Mouse (Mus musculus) hindlimb bud, embryonic 11.5 days (tissue): ENCODE results near the gene Ppp1r27.
"Not testable (repeated sequence)": the region's sequence is repeated elsewhere in the genome, so short reads cannot be mapped to it uniquely, and the experiment has no call there.

Source experiments
- DNase-seq: peaks from one replicate; pipeline ENCODE4 v3.0.0-alpha.2; 2012; ENCODE audit warnings: low read depth, low spot score; ENCODE audit errors: extremely low spot score

Gene Ppp1r27

DNA sequence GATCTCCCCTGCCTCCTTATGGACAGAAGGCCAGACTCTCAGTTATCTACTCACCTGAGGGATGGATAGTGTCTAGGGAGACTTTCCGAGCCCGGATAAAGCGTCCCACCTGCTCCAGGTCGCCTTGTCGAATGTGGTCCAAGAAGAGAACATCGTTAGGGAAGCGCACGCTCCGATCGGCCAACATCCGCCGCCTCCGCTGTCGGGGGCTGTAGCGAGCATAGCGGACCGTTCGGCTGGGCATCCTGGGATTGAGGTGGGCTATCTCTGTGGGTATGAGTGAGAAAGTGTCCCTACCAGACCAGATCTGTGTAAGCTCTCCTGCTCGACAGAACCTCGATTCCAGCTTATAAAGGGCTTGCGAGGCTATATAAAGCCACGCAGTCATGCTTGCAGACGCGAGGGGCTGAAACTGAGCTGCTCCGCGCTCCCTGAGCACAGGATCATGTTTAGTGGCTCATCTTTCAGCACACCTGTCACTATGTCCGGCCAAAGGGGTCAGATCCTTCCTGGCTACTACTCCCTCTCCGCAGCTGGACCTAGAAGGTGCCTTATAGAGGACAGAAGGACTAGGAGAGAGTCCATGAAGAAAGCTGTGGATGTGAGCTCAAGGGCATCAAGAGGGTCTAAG lies at the start of gene Ppp1r27:
Gene Ppp1r27, minus strand, starts transcription at position 323 of the 631 bp plus-strand sequence.
- no peak for DNase-seq

DNA sequence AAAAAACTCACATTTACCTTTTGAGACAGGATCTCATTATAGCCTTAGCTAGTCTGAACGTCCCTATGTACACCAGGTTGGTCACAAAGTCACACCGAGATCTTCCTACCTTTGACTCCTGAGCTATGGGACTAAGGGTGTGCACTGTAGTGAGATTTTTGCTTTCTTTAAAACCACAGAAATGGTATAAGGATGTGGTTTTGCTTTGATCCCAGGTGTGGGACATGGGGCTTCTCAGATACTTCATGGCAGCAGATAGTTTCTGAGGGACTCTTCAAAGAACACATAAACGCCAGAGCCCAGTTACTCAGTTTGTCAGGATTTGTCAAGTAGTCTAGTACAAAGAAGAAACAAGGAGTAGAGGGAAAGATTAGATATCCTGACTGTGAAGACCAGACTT lies 49.8 kb upstream of the Ppp1r27 start:
- no peak for DNase-seq

DNA sequence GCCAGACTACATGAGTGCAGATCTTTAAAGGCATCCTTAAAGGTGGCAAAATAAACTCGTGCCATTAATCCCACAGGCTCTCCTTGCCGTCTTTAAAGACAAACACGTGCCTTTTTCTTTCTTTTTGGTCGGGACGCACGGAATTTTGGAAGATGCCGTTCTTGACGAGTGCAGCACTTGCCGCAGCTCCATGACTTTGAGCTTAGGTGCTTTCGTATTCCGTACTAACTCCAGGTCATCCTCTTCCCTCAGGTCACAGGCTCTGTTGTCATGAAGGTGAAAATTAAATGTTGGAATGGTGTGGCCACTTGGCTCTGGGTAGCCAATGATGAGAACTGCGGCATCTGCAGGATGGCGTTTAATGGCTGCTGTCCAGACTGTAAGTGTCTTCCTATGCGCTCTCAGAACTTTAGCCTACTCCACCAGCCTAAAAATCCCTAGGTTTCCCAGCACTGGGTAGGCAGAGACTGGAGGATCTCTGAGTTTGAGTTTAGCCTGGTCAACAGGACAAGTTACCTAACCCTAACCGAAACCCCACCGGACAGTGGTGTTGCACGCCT lies 48.1 kb upstream of the Ppp1r27 start:
- DNase-seq: no peak

DNA sequence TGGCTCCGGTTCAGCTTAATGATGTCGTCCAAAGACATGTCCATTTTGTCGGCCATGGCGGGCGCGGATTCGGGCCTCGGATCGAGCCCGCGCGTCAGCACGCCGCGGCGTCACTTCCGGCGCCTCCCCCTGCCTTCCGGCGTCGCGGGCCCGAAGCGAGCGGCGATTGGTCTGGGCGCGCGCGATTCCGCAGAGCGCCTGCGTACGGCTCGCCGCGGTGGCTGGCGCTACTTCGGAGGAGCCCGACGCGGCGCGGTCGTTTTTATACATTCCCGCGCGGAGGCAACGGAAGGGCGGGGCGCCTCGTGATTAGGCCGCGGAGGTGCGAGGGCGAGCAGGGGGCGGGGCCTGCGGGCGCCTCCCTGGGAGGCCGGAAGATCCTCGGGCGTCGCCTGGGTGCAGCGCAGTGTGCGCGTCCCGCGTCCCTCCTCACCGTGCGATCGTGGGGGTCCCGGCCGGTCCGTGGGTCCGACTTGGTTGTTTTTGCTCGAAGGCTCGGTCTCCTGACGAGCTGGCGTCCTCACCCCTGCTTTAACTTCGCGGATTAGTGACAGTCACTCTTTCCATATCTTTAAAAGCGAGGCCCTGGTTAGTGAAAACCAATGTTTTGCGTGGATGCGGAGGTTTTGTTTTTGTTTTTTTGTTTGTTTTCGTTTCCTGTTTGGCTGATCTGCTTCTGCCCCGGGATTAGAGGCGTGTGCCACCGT lies 47.5 kb upstream of the Ppp1r27 start, which contains the start of the genes Alyref and Anapc11:
Gene Alyref, minus strand, starts transcription at position 83 of the 707 bp plus-strand sequence.
Gene Anapc11, plus strand, starts transcription at position 139 of the 707 bp plus-strand sequence.
- DNase-seq: peak; percentile 70

DNA sequence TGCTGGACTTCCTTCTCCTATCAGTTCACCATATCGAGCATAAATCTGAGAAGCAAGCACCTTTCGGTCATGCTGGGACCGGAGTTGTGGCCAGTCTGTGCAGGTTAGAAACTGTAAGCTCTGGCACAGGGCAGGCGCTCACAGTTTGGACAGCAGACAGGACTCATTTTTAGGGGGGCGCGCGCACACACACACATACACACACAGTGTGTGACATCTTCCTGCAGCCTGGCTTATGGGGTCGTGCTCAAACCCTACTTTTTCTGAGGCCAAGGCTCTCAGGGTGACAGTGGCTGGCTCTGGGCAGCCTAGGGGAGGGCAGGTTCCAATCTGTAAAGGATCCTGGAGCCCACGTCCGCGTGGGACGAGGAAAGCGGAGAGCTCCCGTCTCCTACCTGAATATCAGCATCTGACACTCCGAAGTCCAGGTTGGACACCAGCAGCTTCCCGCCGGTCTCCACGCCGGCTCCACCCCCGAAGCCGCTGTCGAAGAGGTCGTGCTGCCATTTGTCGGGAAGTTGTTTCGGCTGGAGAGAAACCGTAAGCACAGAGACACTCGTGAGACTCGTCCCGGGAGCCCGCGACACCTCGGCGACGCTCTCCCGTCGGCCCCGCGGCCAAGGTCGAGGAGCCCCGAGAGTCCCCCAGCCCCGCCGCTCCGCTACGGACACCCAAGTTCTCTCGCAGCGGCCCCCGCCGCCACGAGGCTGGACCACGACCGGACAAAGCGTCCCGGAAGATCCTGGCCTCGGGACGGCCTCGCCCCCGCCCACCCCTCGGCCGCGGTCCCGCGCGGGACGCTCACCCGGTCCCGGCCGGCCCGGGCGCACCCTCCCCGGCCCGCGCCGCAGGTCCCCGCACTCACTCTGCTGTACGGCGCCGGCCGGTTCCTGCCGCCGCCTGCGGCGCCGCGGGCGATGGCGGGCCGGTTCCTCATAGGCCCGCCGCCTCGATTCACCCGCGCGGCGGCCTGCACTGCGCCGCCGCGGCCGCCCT lies 46.6 kb upstream of the Ppp1r27 start:
- DNase-seq: no peak

DNA sequence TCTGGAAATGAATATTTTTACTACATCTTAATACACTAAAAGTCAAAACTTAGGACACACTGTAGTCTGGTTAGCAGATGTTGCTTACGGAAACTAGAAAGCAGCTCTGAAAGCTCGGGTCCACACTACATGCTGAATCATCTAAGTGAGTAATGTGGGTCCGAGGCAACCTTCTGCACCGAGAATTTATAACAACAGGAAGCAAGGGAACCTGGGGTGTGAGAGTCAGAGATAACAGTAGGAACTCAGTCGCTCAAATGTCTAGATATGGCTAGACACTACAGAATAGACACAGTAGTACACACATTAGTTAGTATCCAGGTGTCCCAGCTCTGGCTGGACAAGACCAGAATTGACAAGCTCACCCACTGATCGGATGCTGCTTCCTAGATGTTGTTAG lies 37.6 kb upstream of the Ppp1r27 start:
- DNase-seq: no peak

DNA sequence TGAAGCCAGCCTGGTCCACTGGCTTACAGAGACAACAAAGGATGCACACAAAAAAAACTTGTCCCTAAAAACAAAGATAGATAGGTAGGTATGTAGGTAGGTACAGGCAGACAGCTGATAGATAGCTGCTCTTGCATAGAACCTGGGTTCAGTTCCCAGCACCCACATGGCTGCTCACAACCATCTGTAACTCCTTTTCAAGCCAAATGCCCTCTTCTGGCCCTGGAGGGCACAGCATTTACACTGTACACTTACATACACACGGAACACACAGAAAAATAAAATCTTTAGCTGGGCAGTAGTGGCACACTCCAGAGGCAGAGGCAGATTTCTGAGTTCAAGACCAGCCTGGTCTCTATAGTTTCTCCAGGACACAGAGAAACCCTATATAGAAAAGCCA lies 33.0 kb upstream of the Ppp1r27 start:
- no peak for DNase-seq

DNA sequence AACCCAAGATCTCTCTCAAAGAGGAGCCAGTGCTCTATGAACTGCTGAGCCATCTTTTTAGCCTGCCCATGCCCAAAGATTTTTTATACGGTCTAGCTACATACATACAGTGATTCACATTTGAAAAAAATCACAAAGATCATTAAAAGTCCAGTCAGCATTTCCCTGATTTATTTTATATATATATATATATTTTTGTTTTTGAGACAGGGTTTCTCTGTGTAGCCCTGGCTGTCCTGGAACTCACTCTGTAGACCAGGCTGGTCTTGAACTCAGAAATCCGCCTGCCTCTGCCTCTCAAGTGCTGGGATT lies 32.0 kb upstream of the Ppp1r27 start:
- DNase-seq: not testable (repeated sequence)

DNA sequence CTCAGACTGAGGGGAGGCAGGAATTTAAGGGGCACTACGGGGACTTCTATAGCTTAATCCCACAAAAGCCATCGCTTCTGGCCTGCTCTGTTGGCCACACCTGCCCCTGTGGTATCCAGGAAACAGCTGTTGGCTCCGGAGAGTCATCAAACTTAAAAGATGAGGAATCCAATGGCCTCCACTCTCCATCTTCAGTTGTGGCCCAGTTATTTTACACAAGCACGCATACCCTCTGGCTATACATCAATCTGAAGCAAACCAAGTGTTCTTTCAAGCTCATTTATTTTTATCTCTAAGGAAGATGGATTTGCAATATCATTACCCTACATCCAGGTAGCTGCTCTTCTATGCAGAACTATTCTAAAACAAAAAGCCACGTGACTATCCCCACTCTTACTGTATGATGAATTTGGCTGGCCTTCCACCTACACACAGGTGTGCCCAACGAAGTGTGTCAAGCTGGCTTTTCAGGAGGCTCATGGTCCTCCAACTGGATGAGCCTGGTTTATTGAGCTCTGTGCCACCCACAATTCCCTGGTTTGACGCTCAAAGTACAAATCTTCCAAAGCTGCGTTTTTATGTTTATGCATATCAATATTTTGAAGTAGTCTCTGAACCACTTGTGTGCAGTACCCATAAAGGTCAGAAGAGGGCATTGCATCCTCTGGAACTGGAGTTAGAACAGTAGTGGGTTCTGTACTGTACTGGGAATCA lies 31.5 kb upstream of the Ppp1r27 start:
- DNase-seq: no peak

DNA sequence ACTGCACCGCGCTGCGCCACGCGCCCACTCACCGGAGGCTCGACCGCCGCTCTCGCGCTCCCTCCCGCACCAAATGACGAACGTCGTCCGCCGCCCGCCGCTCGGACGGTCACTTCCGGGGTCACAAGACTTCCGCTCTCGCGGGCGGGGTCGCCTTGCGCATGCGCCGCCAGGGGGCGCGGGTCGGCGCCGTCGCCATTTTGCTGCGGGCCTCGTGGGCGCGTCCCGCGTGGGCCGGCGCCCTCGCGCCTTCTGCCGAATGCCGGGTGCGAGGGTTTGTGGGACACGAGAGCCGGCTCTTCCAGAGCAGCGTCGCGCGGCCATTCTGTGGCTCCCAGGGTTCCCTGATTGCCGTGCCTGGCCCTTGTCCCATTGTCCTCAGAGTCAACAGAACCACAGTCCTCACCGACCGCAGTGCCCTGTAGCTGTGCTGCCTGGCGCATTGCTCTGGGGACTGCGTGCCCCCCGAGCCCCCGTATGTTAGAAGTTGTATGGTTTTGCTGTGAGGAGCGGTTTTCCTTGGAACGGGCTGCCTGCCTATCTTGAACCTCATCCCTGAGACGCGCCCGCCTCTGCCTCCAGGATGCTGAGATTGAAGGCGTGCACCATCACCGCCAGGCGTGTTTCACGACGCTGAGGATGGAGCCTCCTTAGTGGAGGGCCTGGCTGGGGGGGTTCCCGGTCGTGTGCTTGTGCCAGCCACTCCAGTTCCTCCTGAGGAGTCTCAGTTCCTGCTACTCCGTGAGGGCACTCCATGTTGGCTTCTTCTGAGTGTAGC lies 30.7 kb upstream of the Ppp1r27 start, which contains the start of gene Arhgdia:
Gene Arhgdia, minus strand, starts transcription at position 135 of the 778 bp plus-strand sequence.
- DNase-seq: no peak

DNA sequence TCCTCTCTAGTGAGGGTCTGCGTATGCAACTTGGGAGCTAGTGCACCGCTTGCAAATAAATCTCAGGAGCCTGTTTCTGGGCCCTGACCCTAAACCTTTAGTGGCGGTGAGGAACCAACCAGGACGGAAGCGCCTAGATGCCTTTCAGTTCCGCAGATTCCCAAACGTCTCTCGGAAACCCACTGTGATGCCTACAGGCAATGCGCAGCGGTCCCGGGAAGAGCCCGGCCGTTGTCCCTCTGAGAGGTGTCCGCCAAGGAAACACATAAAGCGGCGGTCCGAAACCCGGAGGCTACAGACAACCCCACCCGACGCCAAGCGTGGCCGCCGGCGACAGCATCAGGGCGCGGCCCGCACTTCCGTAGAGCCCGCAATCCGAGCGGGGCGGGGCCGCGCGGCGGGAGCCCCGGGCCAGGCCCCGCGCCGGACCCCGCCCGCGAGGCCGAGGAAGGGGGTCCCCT lies 30.0 kb upstream of the Ppp1r27 start:
- DNase-seq: no peak

DNA sequence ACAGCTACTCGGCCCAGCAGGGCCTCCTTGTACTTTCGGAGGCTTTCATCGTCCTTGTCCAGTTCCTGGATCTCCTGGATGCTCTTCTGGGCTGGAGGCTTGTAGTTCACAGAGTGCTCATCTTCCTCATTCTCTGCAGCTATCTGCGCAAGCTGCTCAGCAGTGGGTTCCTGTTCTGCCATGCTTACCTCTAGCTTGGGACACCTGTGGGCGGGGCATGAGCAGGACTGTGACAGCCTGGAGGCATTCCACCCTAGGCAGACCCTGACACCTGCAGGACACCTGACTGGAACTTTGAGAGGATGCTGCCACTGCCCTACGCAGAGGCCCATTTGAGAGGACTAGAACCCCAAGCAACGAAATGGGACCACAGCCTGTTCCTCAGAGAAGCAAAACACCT lies 29.3 kb upstream of the Ppp1r27 start:
- no peak for DNase-seq

DNA sequence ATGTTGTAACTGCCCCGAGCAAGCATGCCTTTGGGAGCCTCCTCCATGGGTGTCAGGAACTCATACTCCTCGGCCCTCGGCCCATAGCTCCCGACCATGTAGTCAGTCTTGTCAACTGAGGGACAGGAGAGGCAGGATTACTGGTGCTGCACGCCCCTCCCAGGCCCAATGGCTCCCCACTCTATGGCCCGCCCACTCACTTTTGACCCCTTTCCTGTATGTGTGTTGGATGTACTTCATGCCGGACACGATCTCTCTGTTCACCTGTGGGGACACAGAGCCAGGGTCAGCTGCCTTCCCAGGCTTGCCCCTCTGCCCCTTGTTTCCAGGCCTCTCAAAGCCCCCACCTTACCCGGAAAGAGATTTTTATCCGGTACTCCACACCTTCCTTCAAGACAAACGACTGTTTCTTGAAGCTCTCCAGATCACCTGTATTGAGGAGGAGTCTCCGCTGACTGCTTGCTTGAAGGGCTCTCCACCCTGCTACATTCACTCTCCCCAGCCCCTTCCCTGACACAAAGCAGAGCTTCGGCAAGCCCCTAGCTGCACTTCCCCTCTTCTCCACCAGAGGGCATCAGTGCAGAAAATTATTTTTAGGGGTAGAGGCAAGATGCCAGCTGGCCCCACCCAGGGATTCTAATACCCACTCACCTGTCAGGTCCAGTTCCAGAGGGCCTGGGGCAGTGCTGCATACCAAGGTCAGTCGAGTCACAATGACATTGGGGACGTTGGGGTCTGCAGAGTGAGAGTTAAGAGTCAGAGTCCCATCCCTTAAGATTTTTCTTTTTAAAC lies 28.6 kb upstream of the Ppp1r27 start:
- peak; percentile 87 for DNase-seq

DNA sequence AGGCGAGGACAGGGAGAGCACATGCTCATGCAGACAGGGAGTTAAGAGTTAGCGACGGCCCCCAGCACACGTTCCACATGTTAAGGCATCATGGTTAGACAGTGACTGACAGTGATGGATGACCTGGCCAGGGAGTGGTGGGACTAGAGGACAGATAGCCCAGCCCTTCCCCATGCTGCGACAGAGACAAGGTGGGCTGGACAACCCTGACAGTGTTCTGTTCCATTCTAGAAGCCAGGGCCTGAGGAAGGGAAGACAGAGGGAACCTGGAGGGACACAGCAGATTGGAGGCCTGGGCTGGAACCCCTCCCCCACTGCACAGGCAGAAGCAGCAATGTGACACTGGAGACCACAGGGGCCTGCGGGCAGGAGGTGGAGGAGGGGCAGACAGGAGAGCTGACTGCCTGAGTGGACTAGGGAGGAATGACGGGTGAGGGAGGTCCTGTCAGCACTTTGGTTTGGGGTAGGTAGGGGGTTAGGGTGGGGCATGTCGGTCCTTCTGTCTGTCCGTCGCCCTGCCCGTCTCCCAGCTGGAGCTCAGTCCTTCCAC lies 27.8 kb upstream of the Ppp1r27 start:
- no peak for DNase-seq

DNA sequence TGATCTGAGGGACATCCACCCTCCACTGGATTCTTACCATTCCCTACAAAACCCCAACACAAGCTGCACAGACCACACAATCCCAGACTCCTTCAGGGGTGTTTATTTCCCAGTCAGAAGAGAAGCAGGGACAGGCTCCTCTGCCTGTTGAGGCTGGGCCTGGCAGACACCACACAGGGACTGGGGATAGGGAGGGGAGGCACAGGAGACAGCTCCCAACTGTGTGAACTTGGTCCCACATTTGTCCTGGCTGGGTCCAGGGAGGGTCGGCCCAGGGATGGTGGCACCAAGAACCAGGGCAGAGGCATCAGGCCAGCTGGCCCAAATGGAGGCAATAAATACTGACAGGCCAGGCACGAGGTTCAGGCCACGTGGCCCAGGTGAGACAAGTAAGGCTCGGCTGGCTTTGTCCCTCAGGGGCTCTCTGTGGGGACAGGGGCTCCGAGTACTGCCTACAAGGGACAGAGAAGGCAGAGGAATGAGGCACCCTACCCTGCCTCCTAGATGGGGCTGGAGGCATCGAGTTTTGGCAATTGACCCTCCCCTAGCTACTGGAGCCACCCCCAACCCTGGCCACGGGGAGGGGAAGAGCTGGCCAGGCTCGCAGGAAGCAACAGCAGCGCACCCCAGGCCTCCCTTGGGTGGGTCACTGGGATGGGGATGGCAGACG lies 27.2 kb upstream of the Ppp1r27 start:
- DNase-seq: no peak

DNA sequence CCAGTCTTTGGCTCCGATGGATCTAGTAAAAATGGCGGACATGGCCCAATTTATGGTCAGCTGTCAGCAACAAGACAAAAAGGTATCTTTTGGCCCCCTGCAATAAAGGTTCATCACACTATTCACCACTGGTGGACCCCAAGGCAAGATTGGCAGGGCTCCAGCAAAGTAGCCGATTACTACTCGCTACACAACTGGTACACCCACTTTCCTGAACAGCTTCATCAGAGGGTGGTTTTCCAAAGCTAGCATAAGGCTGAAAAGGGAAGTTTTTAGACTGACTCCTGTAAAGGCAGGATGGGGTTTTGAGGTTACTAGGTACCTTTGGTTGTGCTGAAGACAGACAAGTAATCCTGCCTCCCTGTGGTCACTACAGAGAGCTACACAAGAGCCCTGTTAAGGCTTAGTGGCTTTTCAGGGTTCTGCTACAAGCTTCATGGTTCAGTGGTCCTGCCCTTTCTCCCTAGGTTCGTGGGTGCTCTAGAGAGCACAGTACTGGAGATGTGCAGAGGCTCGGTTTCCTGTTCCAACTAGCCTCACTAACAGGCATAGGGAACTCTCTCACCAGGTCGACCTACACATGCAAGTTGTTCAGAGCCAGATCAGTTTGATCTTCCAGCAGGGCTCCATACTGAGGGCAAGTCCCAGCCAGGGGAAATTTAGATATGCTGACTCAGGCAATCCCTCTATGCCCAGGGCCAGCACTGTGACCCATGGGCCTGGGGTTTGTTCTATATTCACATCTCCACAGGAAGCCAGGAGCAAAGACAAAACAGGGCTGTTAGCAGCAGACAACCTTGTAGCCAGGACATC lies 26.5 kb upstream of the Ppp1r27 start:
- no peak for DNase-seq

DNA sequence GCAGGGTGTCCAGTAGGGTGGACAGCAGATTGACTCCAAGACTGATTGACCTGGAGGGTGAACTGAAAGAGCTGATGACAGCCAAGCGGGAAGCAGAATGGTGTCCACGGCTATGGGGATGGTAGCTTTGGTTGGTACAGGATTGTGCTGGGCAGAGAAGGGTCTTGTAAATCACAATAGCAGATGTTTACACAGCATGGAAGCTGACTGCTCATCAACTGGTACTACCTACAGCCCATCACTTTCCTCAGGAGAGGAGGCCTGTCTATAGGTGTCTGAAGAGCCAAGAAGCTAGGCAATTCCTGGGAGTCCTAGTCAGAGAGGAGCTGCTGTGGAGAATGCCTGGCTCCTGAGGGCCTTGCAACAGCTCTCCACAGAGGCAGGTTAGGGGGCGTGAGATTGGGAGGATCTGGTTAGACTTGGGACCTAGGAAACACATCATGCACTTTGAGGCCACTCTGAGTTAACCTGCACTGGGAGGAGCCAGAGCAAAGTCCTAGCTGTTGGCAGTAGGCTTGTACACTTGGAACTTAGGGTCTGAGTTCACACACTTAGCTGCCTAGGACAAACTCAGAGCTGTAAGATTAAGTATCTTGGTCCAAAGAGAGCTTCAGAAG lies 25.5 kb upstream of the Ppp1r27 start:
- no peak for DNase-seq
